Mouse (Mus musculus) kidney, postnatal 36 days (tissue): Measurements from ENCODE around the gene Nfatc3.

Experiments used
- DNase-seq, 2 experiments: peaks; one replicate each; pipeline ENCODE4 v3.0.0; 2021 to 2022; ENCODE audit warnings: mixed read lengths in 2 of 2

The Nfatc3 gene

DNA sequence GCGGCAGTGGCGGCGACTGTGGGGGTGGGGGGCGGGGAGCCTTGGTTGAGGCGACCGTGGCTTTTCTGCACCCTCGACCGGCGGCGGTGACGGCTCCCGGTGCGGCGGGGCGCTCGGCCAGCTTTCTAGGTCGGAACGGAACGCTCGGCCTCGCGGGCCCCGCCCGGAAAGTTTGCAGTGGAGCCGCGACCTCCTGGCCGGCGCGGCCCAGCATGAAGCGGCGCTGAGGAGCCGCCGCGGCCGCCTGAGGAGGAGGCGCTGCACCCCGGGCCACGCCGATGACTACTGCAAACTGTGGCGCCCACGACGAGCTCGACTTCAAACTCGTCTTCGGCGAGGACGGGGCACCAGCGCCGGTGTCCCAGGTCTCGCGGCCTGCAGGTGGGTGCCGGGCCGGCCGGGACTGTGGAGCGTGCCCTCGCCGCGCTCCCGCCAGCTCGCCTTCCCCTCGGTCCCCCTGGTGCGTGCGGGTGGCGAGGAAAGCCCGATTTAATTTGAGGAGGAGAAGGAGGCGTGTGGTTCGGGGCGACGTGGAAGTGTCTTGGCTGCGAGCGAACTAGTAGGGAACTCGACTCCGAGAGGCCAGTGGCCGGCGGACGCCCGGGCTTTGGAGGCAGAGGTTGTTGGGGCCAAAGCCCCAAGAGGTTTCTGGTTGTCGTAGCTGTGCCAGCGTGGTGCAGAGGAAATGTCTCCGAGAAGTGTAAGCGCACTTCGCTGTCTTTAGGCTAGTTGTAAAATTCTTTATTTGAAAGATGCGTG is 1.2 kb downstream of the Nfatc3 start:
- DNase-seq = peak; percentile 41 to 70

DNA sequence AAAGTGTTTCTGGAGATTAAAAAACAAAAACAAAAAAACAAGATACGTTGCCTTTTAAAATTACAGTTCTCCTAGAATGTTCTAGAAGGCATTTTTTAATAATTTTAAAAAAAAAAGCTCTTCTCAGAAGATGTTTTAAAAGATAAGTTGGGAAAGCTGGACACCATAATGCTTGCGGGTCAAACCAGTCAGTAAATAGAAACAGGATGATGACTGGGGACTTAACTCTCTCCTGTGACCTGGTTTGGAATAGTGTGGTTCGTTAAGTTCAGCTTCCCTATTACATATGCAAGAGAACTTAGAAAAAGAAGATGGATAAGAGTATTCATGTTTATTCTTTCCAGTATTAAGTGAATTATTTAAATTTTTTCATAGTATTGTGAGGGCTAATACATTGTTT is 1.9 kb downstream of the Nfatc3 start:
- DNase-seq = no peak

DNA sequence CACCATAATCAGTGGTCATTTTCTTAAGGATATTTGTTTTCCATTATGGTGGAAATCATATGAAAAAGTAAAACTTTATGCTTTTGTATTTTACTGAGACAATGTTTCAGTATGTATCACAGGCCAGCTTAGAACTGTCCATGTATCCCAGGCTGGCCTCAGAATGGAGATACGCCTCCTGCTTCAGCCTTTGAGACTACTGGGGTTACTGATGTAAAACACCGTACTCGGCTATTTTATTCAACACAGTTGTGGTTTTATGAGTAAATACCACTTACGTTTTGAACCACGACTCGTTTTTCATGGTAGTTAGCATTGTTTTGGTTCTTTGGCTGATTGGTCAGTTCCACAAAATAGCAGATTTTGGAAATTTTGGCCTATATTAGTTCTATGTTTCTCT is 3.0 kb downstream of the Nfatc3 start:
- no peak for DNase-seq

- DNase-seq = no peak
Measured at GRCm38 (mm10) chr8:106063046-106063445, 4.4 kb downstream of the Nfatc3 start.

GRCm38 (mm10) chr8:106066721-106067120 is 8.1 kb downstream of the Nfatc3 start:
- DNase-seq = no peak

DNA sequence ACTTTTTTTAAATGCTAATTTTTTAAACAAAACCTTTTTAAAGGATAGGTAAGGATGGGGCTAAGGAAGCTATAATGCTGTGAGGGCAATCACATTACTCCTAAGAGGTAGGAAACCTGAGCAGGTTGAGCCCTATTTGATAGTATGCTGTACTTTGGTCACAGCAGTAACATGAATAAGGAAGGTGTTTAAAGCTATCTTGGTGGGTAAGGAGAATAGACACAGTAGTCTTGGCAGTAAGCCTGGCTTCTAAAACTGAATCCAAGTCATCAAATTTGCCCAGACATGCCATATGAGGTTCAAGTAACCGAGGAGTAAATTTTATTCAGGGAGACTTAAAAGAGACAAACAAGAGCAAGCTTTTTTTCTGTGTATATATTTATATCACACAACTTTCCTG is 10.9 kb downstream of the Nfatc3 start:
- no peak for DNase-seq

DNA sequence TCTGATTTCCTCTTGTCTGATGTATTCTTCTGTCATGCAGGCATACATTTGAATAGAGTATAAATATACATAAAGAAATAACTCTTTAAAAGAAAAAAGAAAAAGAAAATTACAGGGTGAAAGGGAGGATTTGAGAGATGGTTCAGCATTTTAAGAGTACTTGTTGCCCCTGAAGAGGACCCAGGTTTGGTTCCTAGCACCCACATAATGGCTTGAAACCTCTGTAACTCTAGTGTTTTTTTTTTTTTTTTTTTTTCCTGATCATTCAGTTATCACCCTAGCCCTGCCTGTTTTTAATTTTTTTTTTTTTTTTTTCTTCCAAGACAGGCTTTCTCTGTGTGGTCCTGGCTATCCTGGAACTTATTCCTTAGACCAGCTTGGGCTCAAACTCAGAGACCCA is 13.5 kb downstream of the Nfatc3 start:
- no peak for DNase-seq

GRCm38 (mm10) chr8:106074236-106074635 is 15.6 kb downstream of the Nfatc3 start:
- DNase-seq = no peak

- no peak for DNase-seq
Measured at GRCm38 (mm10) chr8:106074659-106075058, 16.0 kb downstream of the Nfatc3 start.

DNA sequence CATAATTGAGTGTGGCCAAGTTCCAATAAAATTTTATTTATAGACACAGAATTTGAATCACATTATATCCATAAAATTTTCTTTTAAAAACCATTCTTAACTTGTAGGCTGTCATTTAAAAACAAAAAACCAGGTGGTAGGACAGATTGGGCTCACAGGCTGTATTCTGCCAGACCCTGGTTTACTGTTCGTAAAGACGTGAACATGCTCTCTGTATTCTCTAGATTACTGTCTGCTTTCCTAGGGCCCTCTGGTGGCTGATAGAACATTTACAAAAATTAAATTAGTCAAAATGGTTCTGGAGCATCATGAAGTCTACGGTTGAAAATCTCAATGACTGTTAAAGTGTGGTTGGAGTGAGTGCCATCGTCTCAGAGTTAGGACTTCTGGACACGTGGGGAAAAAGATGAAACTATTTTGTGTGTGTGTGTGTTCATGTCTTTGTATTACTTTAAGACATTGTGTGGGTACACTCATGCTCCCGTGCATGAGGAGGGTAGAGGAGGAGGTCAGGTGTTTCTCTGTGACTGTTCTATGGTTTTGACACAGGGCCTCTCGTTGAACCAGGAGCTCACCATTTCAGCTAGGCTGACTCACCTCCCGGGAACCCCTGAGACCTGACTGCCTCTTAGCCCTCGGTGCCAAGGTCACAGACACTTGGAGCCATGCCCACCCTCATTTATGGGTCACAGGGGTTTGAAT is 16.7 kb downstream of the Nfatc3 start:
- peak; percentile 51 to 59 for DNase-seq

GRCm38 (mm10) chr8:106075863-106076174 is 17.2 kb downstream of the Nfatc3 start:
- no peak for DNase-seq

GRCm38 (mm10) chr8:106076612-106077011 is 18.0 kb downstream of the Nfatc3 start:
- peak; percentile 62 to 70 for DNase-seq

- DNase-seq = no peak
Measured at GRCm38 (mm10) chr8:106077452-106078067, 18.9 kb downstream of the Nfatc3 start.

GRCm38 (mm10) chr8:106102321-106102720 is 43.7 kb downstream of the Nfatc3 start:
- no peak for DNase-seq

- DNase-seq = no peak
Measured at GRCm38 (mm10) chr8:106103888-106104287, 45.2 kb downstream of the Nfatc3 start.

GRCm38 (mm10) chr8:106106193-106106592 is 47.6 kb downstream of the Nfatc3 start:
- no peak for DNase-seq

DNA sequence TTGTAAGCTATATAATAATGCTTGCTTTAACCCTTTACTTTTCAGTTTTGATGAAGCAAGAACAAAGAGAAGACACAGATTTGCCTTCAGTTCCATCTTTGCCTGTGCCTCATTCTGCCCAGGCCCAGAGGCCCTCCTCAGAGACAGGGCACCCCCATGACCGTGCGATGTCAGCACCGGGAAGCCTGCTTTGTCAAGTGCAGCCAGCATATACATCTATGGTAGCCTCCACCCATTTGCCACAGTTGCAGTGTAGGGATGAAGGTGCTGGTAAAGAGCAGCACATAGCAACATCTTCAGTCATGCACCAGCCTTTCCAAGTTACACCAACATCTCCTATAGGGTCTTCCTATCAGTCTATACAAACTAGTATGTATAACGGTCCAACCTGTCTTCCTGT is 49.4 kb downstream of the Nfatc3 start:
- no peak for DNase-seq

- no peak for DNase-seq
Measured at GRCm38 (mm10) chr8:106108729-106109128, 50.1 kb downstream of the Nfatc3 start.

- no peak for DNase-seq
Measured at GRCm38 (mm10) chr8:106112041-106112440, 53.4 kb downstream of the Nfatc3 start.

GRCm38 (mm10) chr8:106112514-106112913 is 53.9 kb downstream of the Nfatc3 start:
- no peak for DNase-seq

GRCm38 (mm10) chr8:106115897-106116296 is 57.3 kb downstream of the Nfatc3 start:
- peak; percentile 32 to 78 for DNase-seq

GRCm38 (mm10) chr8:106123443-106123842 is 64.8 kb downstream of the Nfatc3 start:
- no peak for DNase-seq

GRCm38 (mm10) chr8:106126055-106126454 is 67.4 kb downstream of the Nfatc3 start:
- DNase-seq = no peak

DNA sequence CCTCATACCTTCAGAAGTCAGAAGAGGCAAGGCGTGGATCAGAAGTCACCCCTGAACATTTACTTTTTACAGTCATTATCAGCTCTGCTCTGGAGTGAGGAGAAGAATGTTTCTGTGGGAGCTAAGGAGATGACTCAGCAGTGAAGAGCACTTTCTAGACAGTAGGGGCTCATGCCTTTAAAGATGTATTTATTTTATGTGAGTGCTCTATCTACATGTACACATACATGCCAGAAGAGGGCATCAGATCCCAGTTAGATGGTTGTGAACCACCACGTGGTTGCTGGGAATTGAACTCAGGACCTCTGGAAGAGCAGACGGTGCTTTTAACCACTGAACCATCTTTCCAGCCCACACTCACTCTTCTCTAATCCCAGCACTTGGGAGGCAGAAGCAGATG is 68.4 kb downstream of the Nfatc3 start:
- no peak for DNase-seq
